ENCODE assay signal across 13 mouse cellular contexts in the genomic region with DNA sequence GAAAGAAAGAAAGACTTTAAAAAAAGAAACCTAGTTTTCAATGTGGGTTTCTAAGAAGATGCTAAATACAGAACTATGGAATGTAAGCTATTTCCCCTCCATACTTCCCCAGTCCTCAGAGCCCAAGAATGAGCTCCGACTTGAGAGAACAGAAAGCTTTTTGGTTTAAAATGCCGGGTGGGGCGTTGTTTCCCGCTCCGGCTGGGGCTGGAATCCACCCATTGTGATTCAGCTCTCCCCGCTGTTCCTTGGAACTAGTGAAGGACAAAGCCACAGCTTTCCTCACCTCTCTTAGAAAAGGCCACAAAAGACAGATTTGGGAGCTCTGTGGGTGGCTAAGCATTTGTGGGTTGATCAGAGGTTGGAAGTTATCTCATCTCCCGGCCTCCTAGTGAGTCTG. TPM values are rescaled to one million over a fixed set of nuclear protein-coding genes. Genes with fewer than 3 reads are reported as not detected.
DNase-seq lines count a peak whose midpoint lies in the region; ATAC-seq and TF ChIP-seq lines count a peak whose summit lies in the region.
"Had no signal": no experiment of that assay in that cellular context is flagged by ENCODE, and none has a peak within 500 bp of the region (broad histone marks: within the 10 kb centered on the region; RNA-seq: fewer than 3 reads in every experiment).

No protein-coding gene starts in this region.

- no peak for TF ChIP-seq CTCF in left cerebral cortex, adult 2 months (IDR thresholded peaks at IDR 0.05)
- no peak for TF ChIP-seq CTCF in thymus, adult 2 months (IDR thresholded peaks at IDR 0.05; ENCODE audit: borderline replicate concordance, control insufficient read depth, extremely low read depth, insufficient read depth, low read length, poor library complexity)

- H3K4me3 ChIP-seq in forebrain, embryonic 10.5 days: no peak overlapping the region
- H3K4me3 ChIP-seq in forebrain, embryonic 15.5 days: no peak overlapping the region
- no peak overlapping the region for H3K4me3 ChIP-seq in left cerebral cortex, adult 2 months
- H3K4me3 ChIP-seq in thymus, adult 2 months (ENCODE audit: control insufficient read depth, insufficient read depth, low read length): no peak overlapping the region
- H3K4me3 ChIP-seq: hindbrain, embryonic 13.5 days had no signal

- WGBS in forebrain, embryonic 10.5 days: 35% methylated on average over 7 of the region's 7 CpGs
- 13% methylated on average over 7 of the region's 7 CpGs for WGBS in forebrain, embryonic 15.5 days
- 82% methylated on average over 7 of the region's 7 CpGs for WGBS in thymus, adult 2 months

- no peaks in the 10 kb centered on the region for H3K36me3 ChIP-seq in forebrain, embryonic 10.5 days (replicated peaks)
- no peaks in the 10 kb centered on the region for H3K36me3 ChIP-seq in forebrain, embryonic 15.5 days
- H3K36me3 ChIP-seq in thymus, adult 2 months (ENCODE audit: control insufficient read depth, insufficient read depth, low read length): no peaks in the 10 kb centered on the region
- H3K36me3 ChIP-seq: hindbrain, embryonic 13.5 days had no signal

- no peak for DNase-seq in forebrain, embryonic 10.5 days (ENCODE audit: extremely low spot score, low spot score)
- no peak for DNase-seq in left cerebral cortex, adult 2 months (ENCODE audit: extremely low spot score in 1 of 2, low spot score in 2 of 2)
- no peak for DNase-seq in left cerebral cortex, postnatal 4 days
- peak; percentile 65 for DNase-seq in adrenal gland, postnatal 14 days
- DNase-seq in kidney, postnatal 10 days: peak; percentile 58
- no peak for DNase-seq in thymus, adult 2 months
- no peak for DNase-seq in ovary, postnatal 14 days (ENCODE audit: low spot score)
- DNase-seq: cerebellum, postnatal 14 days; forebrain, postnatal 0 days; layer of hippocampus, postnatal 36 days; lung, adult 18-20 months had no signal

- intact Hi-C loops in left cerebral cortex, adult 2 months (cut with DNase I): no loop called here
- intact Hi-C loops in left cerebral cortex, postnatal 4 days (cut with DNase I): no loop called here

- no peaks in the 10 kb centered on the region for H3K9me3 ChIP-seq in forebrain, embryonic 10.5 days
- no peaks in the 10 kb centered on the region for H3K9me3 ChIP-seq in forebrain, embryonic 15.5 days
- H3K9me3 ChIP-seq: hindbrain, embryonic 13.5 days had no signal

- peaks cover 10% of the 10 kb centered on the region for H3K4me1 ChIP-seq in forebrain, embryonic 10.5 days
- no peaks in the 10 kb centered on the region for H3K4me1 ChIP-seq in forebrain, embryonic 15.5 days
- no peaks in the 10 kb centered on the region for H3K4me1 ChIP-seq in thymus, adult 2 months (replicated peaks; ENCODE audit: control insufficient read depth, insufficient read depth, low read length)
- H3K4me1 ChIP-seq: hindbrain, embryonic 13.5 days had no signal

- H3K27me3 ChIP-seq in forebrain, embryonic 10.5 days (ENCODE audit: poor library complexity, severe bottlenecking): no peaks in the 10 kb centered on the region
- H3K27me3 ChIP-seq in forebrain, embryonic 15.5 days: no peaks in the 10 kb centered on the region
- H3K27me3 ChIP-seq in thymus, adult 2 months (ENCODE audit: control insufficient read depth, insufficient read depth, low read length): no peaks in the 10 kb centered on the region
- H3K27me3 ChIP-seq: hindbrain, embryonic 13.5 days had no signal

- no peak overlapping the region for H3K9ac ChIP-seq in forebrain, embryonic 15.5 days (replicated peaks)
- H3K9ac ChIP-seq: forebrain, postnatal 0 days; hindbrain, embryonic 13.5 days had no signal

- ATAC-seq in forebrain, embryonic 15.5 days (replicated peaks): no peak
- ATAC-seq: forebrain, postnatal 0 days had no signal

- H3K27ac ChIP-seq in forebrain, embryonic 10.5 days: 0 out of 2 replicates have a peak overlapping the region, but pooled peaks have one; percentile 5
- no peak overlapping the region for H3K27ac ChIP-seq in forebrain, embryonic 15.5 days (replicated peaks)
- peak overlapping the region; percentile 40 for H3K27ac ChIP-seq in left cerebral cortex, adult 2 months
- H3K27ac ChIP-seq in thymus, adult 2 months (ENCODE audit: control insufficient read depth, insufficient read depth, low read length): no peak overlapping the region
- H3K27ac ChIP-seq: hindbrain, embryonic 13.5 days had no signal

- no peak overlapping the region for H3K4me2 ChIP-seq in forebrain, embryonic 15.5 days (replicated peaks)
- H3K4me2 ChIP-seq: hindbrain, embryonic 13.5 days had no signal

- no peak for TF ChIP-seq POLR2A in thymus, adult 2 months (IDR thresholded peaks at IDR 0.05; ENCODE audit: control insufficient read depth, extremely low read depth, insufficient read depth, low read length, poor library complexity)

RNA-seq across cellular contexts. Expression of gene Spen, which starts 26.9 kb away (rescaled TPM):
- polyA plus RNA-seq in forebrain, embryonic 10.5 days (2016; fragmentation: Nextera tagmentation; extraction: Ambion mirVana): 10.7 and 12.0 TPM in 2 replicates
- polyA plus RNA-seq in forebrain, embryonic 15.5 days (2015; fragmentation: Nextera tagmentation; extraction: Ambion mirVana): 18.5 and 18.9 TPM in 2 replicates
- total RNA-seq in left cerebral cortex, adult 2 months (2021): 10 to 100 TPM; 68.0 to 73.2 TPM
- total RNA-seq in left cerebral cortex, postnatal 4 days (2021): 10 to 100 TPM; 80.6 to 86.1 TPM
- 50.2 and 60.0 TPM in 2 replicates for total RNA-seq in adrenal gland, postnatal 14 days (2021)
- 63.4 and 84.1 TPM in 2 replicates for polyA plus RNA-seq in thymus, adult 2 months (2012; rRNA removed)

RNA-seq across cellular contexts. Expression of gene Fblim1, which starts 40.6 kb away (rescaled TPM):
- 23.2 and 30.1 TPM in 2 replicates for polyA plus RNA-seq in forebrain, embryonic 10.5 days (2016; fragmentation: Nextera tagmentation; extraction: Ambion mirVana)
- polyA plus RNA-seq in forebrain, embryonic 15.5 days (2015; fragmentation: Nextera tagmentation; extraction: Ambion mirVana): 17.4 and 22.6 TPM in 2 replicates
- 1 to 10 TPM in 1 of 2 experiments, under 1 TPM in 1; 0.75 to 1.1 TPM for total RNA-seq in left cerebral cortex, adult 2 months (2021)
- 10 to 100 TPM; 19.8 to 23.8 TPM for total RNA-seq in left cerebral cortex, postnatal 4 days (2021)
- 11.0 and 13.2 TPM in 2 replicates for total RNA-seq in adrenal gland, postnatal 14 days (2021)
- polyA plus RNA-seq in thymus, adult 2 months (2012; rRNA removed): 9.5 and 16.2 TPM in 2 replicates

RNA-seq across cellular contexts. Expression of gene Tmem82, which starts 53.1 kb away (rescaled TPM):
- 0.86 and 1.0 TPM in 2 replicates for polyA plus RNA-seq in forebrain, embryonic 10.5 days (2016; fragmentation: Nextera tagmentation; extraction: Ambion mirVana)
- polyA plus RNA-seq in forebrain, embryonic 15.5 days (2015; fragmentation: Nextera tagmentation; extraction: Ambion mirVana): 0.17 TPM in 2 replicates
- total RNA-seq in left cerebral cortex, adult 2 months (2021): 1 to 10 TPM in 1 of 2 experiments, under 1 TPM in 1; 0.30 to 1.1 TPM
- total RNA-seq in left cerebral cortex, postnatal 4 days (2021): under 1 TPM; 0.38 to 0.46 TPM
- 9.7 and 9.9 TPM in 2 replicates for total RNA-seq in adrenal gland, postnatal 14 days (2021)
- 1.2 and 2.8 TPM in 2 replicates for polyA plus RNA-seq in thymus, adult 2 months (2012; rRNA removed)

RNA-seq across cellular contexts. Expression of gene Slc25a34, which starts 58.3 kb away (rescaled TPM):
- not detected in 2 replicates for polyA plus RNA-seq in forebrain, embryonic 10.5 days (2016; fragmentation: Nextera tagmentation; extraction: Ambion mirVana)
- polyA plus RNA-seq in forebrain, embryonic 15.5 days (2015; fragmentation: Nextera tagmentation; extraction: Ambion mirVana): 0.06 and 0.14 TPM in 2 replicates
- total RNA-seq in left cerebral cortex, adult 2 months (2021): 1 to 10 TPM; 3.2 TPM
- 1 to 10 TPM; 1.1 to 1.7 TPM for total RNA-seq in left cerebral cortex, postnatal 4 days (2021)
- 31.9 and 32.5 TPM in 2 replicates for total RNA-seq in adrenal gland, postnatal 14 days (2021)
- polyA plus RNA-seq in thymus, adult 2 months (2012; rRNA removed): 2.6 and 12.3 TPM in 2 replicates

Comparison
In these comparisons a context has a peak if more than half of its experiments do, and no peak if none do; other contexts are left out.
1. H3K27ac ChIP-seq: peak in forebrain, embryonic 10.5 days (single experiment) and left cerebral cortex, adult 2 months (single experiment); none in forebrain, embryonic 15.5 days (single experiment) and thymus, adult 2 months (single experiment).
2. DNase-seq: peak in adrenal gland, postnatal 14 days (single experiment) and kidney, postnatal 10 days (single experiment); none in forebrain, embryonic 10.5 days (single experiment), left cerebral cortex, adult 2 months (0 of 2), left cerebral cortex, postnatal 4 days (single experiment), thymus, adult 2 months (single experiment) and ovary, postnatal 14 days (single experiment).